Mouse (Mus musculus) embryonic fibroblast, embryonic 13.5 days (primary cell): Measurements from ENCODE around the gene Ywhag.

Experiments
- CTCF ChIP-seq: IDR thresholded peaks from 2 replicates; pipeline ENCODE4 v1.5.1; 2011; ENCODE audit warnings: mild to moderate bottlenecking, control low read depth, low read length, moderate library complexity, borderline replicate concordance; ENCODE audit not compliant: insufficient read depth
- POLR2A ChIP-seq: IDR thresholded peaks from 2 replicates; pipeline ENCODE4 v1.6.1; 2011; ENCODE audit warnings: low read depth, mild to moderate bottlenecking, control low read depth, low read length, moderate library complexity

DNA sequence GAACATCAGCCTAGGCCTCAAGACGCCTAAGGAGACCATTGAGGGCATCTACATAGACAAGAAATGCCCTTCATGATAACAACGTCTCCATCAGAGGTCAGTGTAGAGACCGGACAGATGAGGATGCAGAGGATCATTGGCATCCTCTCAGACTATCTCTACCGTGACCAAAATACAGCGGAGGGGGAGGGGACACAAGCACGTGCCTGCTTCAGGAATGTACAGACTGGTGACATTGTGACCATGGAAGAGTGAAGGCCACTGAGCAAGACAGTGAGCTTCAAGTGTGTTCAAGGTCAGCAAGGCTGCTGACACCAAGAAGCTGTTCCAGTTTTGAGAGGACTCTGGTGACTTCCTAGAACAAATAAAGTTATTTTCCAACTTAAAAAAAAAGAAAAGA is 39.5 kb downstream of the Ywhag start:
- TF ChIP-seq POLR2A (no peak), CTCF (no peak)
